Mouse (Mus musculus): ENCODE results near the gene Gm20795. TPM values are rescaled to one million over a fixed set of nuclear protein-coding genes. Genes with fewer than 3 reads are reported as not detected.

Gm20795 gene
- polyA plus RNA-seq (2015; fragmentation: Nextera tagmentation; extraction: Ambion mirVana) = not detected in 2 replicates

DNA sequence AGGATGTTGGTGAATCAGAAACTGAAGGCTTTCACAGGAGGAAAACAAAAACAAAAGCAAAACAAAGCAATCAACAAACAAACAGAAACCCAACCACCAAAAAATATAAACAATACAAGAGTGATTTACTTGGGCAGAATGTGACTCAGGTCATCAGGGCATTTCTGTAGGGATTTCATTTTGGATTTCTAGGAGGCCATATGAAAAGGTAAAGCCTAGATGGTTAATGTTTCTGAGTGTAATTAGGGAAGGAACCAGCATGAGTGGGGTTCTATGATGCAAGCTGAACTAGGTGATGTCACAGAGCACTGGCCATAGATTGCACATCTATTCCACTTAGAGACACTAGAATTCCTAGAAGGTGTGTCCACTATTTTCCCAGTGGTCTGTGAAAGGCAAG, at the start of gene Gm20795:
TSS of gene Gm20795 (plus strand) at position 301 of the 400 bp plus-strand sequence.

GRCm38 (mm10) chrY:40775665-40776064, 29.0 kb upstream of the Gm20795 start, which contains the start of gene Gm21797:
Gene Gm21797 (minus strand): TSS chrY:40775765.

Other genes with a start within 250 kb of the Gm20795 start
- not detected in 2 replicates for gene Gm21852, start 152.9 kb upstream of the Gm20795 start, polyA plus RNA-seq (2015; fragmentation: Nextera tagmentation; extraction: Ambion mirVana)
- gene Gm21797, start 29.1 kb upstream of the Gm20795 start, polyA plus RNA-seq (2015; fragmentation: Nextera tagmentation; extraction: Ambion mirVana) = not detected in 2 replicates